Mouse (Mus musculus) midbrain, embryonic 14.5 days (tissue): ENCODE results near the gene Slc35e3. TPM values are rescaled to one million over a fixed set of nuclear protein-coding genes. Genes with fewer than 3 reads are reported as not detected.

Source experiments
- ATAC-seq: fragments of 200-750 bp; cut with Nextera tagmentation; 2 replicates; pipeline ENCODE4 v1.8.0; 2017; ENCODE audit warnings: moderate number of reproducible peaks, moderate library complexity; ENCODE audit not compliant: low FRiP score, low TSS enrichment
- DNase-seq: peaks from one replicate; pipeline ENCODE4 v3.0.0-alpha.2; 2015
- H3K27ac ChIP-seq: fragments of 300-500 bp; sonication (generic); replicated peaks from 2 replicates; pipeline ENCODE4 v1.5.1; 2014; ENCODE audit warnings: mild to moderate bottlenecking, low read depth, low read length, moderate library complexity
- H3K27me3 ChIP-seq: fragments of 300-500 bp; sonication (generic); 2 replicates; pipeline ENCODE4 v1.6.1; 2014; ENCODE audit warnings: low read length, control low read depth, mixed read lengths; ENCODE audit not compliant: control insufficient read depth, insufficient read depth
- H3K36me3 ChIP-seq: fragments of 300-500 bp; sonication (generic); 2 replicates; pipeline ENCODE4 v1.6.1; 2014; ENCODE audit warnings: low read length, control low read depth; ENCODE audit not compliant: control insufficient read depth, insufficient read depth
- H3K4me1 ChIP-seq: fragments of 300-500 bp; sonication (generic); 2 replicates; pipeline ENCODE4 v1.6.1; 2014; ENCODE audit warnings: mild to moderate bottlenecking, antibody characterized with exemption, low read length, control low read depth; ENCODE audit not compliant: control insufficient read depth, insufficient read depth
- H3K4me2 ChIP-seq: fragments of 300-500 bp; sonication (generic); 2 replicates; pipeline ENCODE4 v1.6.1; 2014; ENCODE audit warnings: mild to moderate bottlenecking, low read length, moderate library complexity
- H3K4me3 ChIP-seq: fragments of 300-500 bp; sonication (generic); replicated peaks from 2 replicates; pipeline ENCODE4 v1.5.1; 2014; ENCODE audit warnings: low read depth, low read length
- H3K9ac ChIP-seq: fragments of 300-500 bp; sonication (generic); replicated peaks from 2 replicates; pipeline ENCODE4 v1.6.1; 2014; ENCODE audit warnings: mild to moderate bottlenecking, low read length, moderate library complexity
- H3K9me3 ChIP-seq: fragments of 300-500 bp; sonication (generic); 2 replicates; pipeline ENCODE4 v1.6.1; 2016; ENCODE audit warnings: low read length, control low read depth, mixed read lengths; ENCODE audit not compliant: control insufficient read depth
- WGBS: fragments of 180-500 bp; shearing (Covaris S2); extraction: QIAGEN DNeasy Blood & Tissue Kit; methylation state at CpG from one replicate; pipeline ENCODE4 v1.1.7; 2014; 5-methylcytosine and 5-hydroxymethylcytosine counted together
- polyA plus RNA-seq: library from polyadenylated mRNA; unstranded; fragments of >200 nt; fragmentation: Nextera tagmentation; extraction: Ambion mirVana; gene quantifications from 2 replicates; pipeline ENCODE4 v1.2.1, GENCODE M21; 2014

Gene Slc35e3
- polyA plus RNA-seq, 1 experiment from 2014 or later = 26.5 TPM

DNA sequence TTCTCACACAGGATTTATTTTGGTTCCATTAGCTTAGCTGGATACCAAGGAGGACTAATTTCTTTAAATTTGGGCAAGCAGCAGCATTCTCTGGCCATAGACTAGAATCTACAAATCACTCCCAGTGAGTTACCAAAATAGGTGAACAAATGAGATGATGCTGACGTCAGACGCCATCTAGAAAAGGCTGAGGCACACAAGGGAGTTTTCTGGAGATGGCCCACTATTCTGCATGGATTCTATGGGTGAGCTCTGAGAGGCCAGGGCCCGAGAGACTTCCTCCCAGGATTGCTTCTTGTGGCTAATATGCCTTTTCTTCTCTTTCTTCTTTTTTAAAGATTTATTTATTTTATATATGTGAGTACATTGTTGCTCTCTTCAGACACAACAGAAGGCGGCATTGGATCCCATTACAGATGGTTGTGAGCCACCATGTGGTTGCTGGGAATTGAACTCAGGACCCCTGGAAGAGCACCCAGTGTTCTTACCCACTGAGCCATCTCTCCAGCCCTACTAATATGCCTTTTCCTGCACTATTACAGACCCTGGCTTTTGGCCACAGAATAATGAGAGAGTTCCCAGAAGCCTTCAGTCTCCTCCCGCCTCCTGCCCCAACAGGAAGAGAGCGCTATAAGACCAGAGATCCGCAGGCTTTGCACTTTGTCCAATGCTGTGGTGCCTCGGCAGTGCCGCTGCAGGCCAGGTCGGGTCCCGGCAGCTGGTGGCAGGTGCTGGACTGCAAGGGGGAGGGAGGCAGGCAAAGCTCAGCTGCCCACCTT, 19.1 kb upstream of the Slc35e3 start:
- H3K27me3 ChIP-seq = no peaks in the 10 kb centered on the region
- no peak overlapping the region for H3K4me3 ChIP-seq
- 94% methylated on average over 11 of the region's 11 CpGs for WGBS
- H3K36me3 ChIP-seq = peaks cover 68% of the 10 kb centered on the region
- no peak overlapping the region for H3K4me2 ChIP-seq
- ATAC-seq = no peak
- H3K4me1 ChIP-seq = no peaks in the 10 kb centered on the region
- no peaks in the 10 kb centered on the region for H3K9me3 ChIP-seq
- no peak overlapping the region for H3K9ac ChIP-seq
- no peak overlapping the region for H3K27ac ChIP-seq
- no peak for DNase-seq

DNA sequence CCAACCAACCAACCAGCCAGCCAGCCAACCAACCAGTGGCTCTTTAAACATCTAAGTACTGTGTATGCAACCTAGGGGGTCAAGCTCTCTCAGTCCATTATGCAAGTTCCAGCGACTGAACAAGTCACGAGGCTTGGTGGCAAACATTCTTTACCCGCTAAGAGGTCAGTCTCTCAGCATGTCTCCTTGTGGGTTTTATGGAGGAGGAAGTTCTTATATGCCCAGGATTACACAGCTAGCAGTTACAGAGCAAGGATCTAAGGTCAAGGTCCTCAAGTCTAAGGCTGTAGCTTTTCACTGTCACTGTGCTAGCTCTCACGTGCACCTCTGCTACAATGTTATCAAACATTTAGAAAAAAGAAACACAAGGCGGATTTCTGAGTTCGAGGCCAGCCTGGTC, 18.4 kb upstream of the Slc35e3 start:
- DNase-seq = no peak
- no peaks in the 10 kb centered on the region for H3K9me3 ChIP-seq
- H3K4me2 ChIP-seq = no peak overlapping the region
- H3K27me3 ChIP-seq = no peaks in the 10 kb centered on the region
- H3K27ac ChIP-seq = no peak overlapping the region
- no peaks in the 10 kb centered on the region for H3K4me1 ChIP-seq
- no peak overlapping the region for H3K9ac ChIP-seq
- no peak for ATAC-seq
- H3K36me3 ChIP-seq = peaks cover 68% of the 10 kb centered on the region
- H3K4me3 ChIP-seq = no peak overlapping the region
- WGBS = 93% methylated on average over 6 of the region's 6 CpGs

DNA sequence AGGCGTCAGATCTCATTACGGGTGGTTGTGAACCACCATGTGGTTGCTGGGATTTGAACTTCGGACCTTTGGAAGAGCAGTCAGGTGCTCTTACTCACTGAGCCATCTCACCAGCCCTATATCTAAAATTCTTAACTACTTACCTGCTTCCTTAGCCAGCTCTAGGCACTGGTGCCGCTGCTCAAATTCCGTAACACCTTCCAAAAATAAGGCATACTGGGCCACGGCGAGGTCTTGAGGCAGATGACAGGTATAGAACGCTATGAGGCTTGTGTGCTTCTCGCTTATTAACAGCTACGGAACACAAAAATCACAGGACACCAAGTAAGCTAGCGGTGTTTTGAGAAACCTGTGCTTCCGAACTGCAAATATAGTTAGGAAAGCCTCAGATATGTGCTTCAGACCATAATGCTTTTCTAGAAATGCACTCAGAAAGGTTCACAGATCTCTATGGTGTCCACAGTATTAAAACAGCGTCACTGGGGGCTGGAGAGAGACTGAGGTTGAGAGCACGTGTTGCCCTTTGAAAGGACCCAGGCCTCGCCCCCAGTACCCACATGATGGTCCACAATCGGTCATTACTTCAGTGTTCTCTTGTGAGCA, 17.5 kb upstream of the Slc35e3 start:
- no peak for DNase-seq
- H3K36me3 ChIP-seq = peaks cover 77% of the 10 kb centered on the region

DNA sequence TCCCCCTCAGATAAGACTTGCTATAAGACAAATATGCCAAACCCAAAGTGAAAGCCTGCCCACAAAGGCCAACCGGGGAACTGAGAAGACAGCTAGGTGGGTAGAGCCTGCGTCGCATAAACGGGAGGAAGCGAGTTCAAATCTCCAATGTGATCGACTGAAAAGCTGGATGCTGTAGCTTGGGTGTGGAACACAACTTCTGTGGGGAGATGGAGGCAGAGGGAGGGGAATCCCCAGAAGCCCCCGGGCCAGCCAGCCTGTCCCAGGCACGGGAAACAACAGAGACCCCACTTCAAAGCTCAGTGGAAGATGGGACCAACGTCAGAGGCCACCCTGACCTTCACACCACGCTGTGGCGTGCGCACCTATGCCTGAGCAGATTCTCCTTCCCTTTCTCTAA, 16.8 kb upstream of the Slc35e3 start:
- no peaks in the 10 kb centered on the region for H3K27me3 ChIP-seq

More for the DNA sequence above, 17.5 kb upstream of the Slc35e3 start:
- H3K27me3 ChIP-seq = no peaks in the 10 kb centered on the region
- no peaks in the 10 kb centered on the region for H3K9me3 ChIP-seq
- H3K4me2 ChIP-seq = no peak overlapping the region
- no peak overlapping the region for H3K27ac ChIP-seq
- WGBS = 98% methylated on average over 16 of the region's 16 CpGs
- H3K9ac ChIP-seq = no peak overlapping the region
- no peak overlapping the region for H3K4me3 ChIP-seq
- ATAC-seq = no peak
- no peaks in the 10 kb centered on the region for H3K4me1 ChIP-seq

DNA sequence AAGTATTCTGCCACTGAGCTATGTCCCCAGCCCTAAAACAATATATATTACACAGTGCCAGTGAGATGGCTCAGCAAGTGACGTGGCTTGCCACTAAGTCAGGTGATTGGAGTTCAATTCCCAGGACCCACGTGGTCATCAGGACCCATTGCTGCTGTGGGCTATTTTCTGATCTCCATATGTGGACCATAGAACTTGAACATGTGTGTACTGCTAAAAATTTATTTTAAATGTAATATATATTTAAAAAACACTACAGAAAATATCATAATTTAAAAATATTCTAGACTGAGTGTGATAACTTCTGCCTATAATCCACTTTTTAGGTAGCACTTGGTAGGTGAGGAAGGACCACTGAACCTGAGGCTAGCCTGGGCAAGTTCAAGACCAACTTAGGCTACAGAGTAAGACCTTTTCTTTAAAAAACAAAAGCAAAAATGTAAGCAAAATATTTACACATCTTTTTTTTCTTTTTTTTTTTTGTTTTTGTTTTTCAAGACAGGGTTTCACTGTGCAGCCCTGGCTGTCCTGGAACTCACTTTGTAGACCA, 16.2 kb upstream of the Slc35e3 start:
- Histone ChIP-seq H3K4me1 (no peaks in the 10 kb centered on the region), H3K27ac (no peak overlapping the region), H3K9me3 (no peaks in the 10 kb centered on the region), H3K4me3 (no peak overlapping the region), H3K27me3 (no peaks in the 10 kb centered on the region), H3K9ac (no peak overlapping the region), H3K4me2 (no peak overlapping the region), H3K36me3 (peaks cover 80% of the 10 kb centered on the region)
- 88% methylated on average over 2 of the region's 2 CpGs for WGBS
- DNase-seq (no peak), ATAC-seq (no peak)

More for the DNA sequence above, 16.8 kb upstream of the Slc35e3 start:
- H3K4me3 ChIP-seq = no peak overlapping the region
- H3K27ac ChIP-seq = no peak overlapping the region
- H3K4me1 ChIP-seq = no peaks in the 10 kb centered on the region
- ATAC-seq = no peak
- 97% methylated on average over 12 of the region's 12 CpGs for WGBS
- no peak overlapping the region for H3K9ac ChIP-seq
- DNase-seq = no peak
- H3K36me3 ChIP-seq = peaks cover 78% of the 10 kb centered on the region
- no peaks in the 10 kb centered on the region for H3K9me3 ChIP-seq
- no peak overlapping the region for H3K4me2 ChIP-seq

DNA sequence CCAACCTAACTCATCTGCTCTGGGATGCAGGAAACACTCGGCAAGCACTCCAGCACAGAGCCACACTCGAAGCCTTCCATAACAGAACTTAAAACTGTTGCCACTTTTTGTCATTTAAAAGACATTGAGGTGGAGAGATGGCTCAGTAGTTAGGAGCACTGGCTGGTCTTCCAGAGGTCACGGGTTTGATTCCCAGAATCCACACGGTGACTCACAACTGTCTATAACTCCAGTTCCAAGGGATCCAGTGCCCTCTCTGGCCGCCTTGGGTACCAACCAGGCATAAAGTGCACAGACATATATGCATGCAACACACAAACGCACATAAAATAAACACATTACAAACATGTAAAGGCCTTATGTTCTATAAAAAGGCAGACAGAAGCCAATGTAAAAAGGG, 15.4 kb upstream of the Slc35e3 start:
- WGBS = 95% methylated on average over 6 of the region's 6 CpGs

DNA sequence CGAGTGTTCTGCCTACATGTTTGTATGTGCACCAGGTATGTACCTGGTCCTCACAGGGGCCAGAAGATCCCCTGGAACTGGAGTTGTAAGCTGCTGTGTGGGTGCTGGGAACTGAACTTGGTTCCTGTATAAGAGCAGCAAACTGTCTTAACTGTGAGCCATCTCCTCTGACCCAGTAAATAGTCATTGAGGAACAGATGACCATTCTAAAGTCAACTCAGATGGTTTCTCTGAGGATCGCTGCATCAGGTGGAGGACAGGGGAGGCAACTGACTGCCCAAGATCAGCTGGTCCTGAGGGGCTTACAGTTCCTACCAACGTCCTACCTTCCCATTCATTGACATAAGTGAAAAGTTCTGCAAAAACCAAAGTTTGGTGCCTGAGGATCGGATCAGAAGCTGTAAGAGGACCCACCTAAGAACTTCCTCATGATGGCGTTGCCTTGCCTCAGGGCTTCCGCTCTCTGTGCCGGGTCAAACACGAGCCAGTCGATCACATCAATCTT, 14.7 kb upstream of the Slc35e3 start:
- ATAC-seq (no peak), DNase-seq (no peak)
- no peak overlapping the region for H3K27ac ChIP-seq
- H3K4me1 ChIP-seq = no peaks in the 10 kb centered on the region
- H3K27me3 ChIP-seq = no peaks in the 10 kb centered on the region
- no peak overlapping the region for H3K4me2 ChIP-seq
- H3K4me3 ChIP-seq = no peak overlapping the region
- no peak overlapping the region for H3K9ac ChIP-seq
- peaks cover 90% of the 10 kb centered on the region for H3K36me3 ChIP-seq
- WGBS = 97% methylated on average over 9 of the region's 9 CpGs
- H3K9me3 ChIP-seq = no peaks in the 10 kb centered on the region

More for the DNA sequence above, 15.4 kb upstream of the Slc35e3 start:
- Histone ChIP-seq H3K4me3 (no peak overlapping the region), H3K9me3 (no peaks in the 10 kb centered on the region), H3K9ac (no peak overlapping the region), H3K4me1 (no peaks in the 10 kb centered on the region), H3K27ac (no peak overlapping the region), H3K4me2 (no peak overlapping the region), H3K27me3 (no peaks in the 10 kb centered on the region), H3K36me3 (peaks cover 88% of the 10 kb centered on the region)
- DNase-seq (no peak), ATAC-seq (no peak)

DNA sequence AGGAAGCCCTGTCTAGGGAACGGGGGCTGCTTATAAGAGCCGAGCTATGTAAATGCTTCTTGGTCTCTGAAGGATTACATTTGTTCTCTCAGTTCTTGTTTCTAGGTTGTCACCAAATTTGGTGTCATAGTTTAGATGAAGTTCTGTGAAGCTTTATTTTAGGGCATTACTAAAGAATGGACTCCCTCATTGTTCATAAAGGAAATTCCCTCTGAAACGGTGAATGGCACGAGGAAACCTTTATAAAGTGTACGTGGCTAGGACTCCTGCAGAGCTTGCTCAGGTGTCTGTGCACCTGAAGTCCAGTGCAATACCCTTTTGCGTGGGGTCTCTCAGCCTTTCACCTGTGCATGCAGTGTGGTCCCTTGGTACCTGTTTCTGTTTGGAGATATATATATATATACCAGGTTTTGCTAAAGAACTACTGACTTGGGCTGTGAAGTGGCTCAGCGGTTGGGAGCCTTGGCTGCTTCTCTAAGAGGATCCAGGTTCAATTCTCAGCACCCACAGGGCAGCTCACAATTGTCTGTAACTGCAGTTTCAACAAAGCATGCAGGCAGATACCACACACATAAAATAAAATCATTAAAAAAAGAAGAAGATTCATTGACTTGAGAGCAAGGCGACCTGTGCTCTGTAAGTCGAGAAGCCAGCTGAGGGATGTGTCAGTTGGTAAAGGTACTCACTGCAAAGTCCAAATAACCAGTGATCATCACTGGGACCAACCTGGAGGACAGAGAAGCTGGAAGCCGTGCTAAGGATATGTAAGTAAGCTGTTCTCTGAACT, 13.9 kb upstream of the Slc35e3 start:
- no peak overlapping the region for H3K9ac ChIP-seq
- H3K4me2 ChIP-seq = no peak overlapping the region
- H3K27ac ChIP-seq = no peak overlapping the region
- peaks cover 90% of the 10 kb centered on the region for H3K36me3 ChIP-seq
- DNase-seq (no peak), ATAC-seq (no peak)
- WGBS = 95% methylated on average over 10 of the region's 10 CpGs
- H3K4me1 ChIP-seq = no peaks in the 10 kb centered on the region
- no peaks in the 10 kb centered on the region for H3K9me3 ChIP-seq
- H3K27me3 ChIP-seq = no peaks in the 10 kb centered on the region
- H3K4me3 ChIP-seq = no peak overlapping the region
